Mouse (Mus musculus) heart, adult 2 months (tissue): Measurements from ENCODE around the gene Il1rapl2. TPM values are rescaled to one million over a fixed set of nuclear protein-coding genes. Genes with fewer than 3 reads are reported as not detected.

ENCODE experiments used
- DNase-seq, 2 experiments: peaks; one replicate each; pipeline ENCODE4 v3.0.0; 2021
- H3K27ac ChIP-seq: fragments of 200-600 bp; 2 replicates; pipeline ENCODE4 v1.8.1; 2022
- H3K27me3 ChIP-seq: fragments of 200-500 bp; 2 replicates; pipeline ENCODE4 v1.6.1; 2012; ENCODE audit warnings: mild to moderate bottlenecking, low read length, inconsistent platforms, mixed read lengths; ENCODE audit not compliant: control insufficient read depth, insufficient read depth
- H3K36me3 ChIP-seq: fragments of 200-500 bp; 2 replicates; pipeline ENCODE4 v1.6.1; 2012; ENCODE audit warnings: low read length, inconsistent platforms; ENCODE audit not compliant: control insufficient read depth, insufficient read depth
- H3K4me1 ChIP-seq: fragments of 200-500 bp; 2 replicates; pipeline ENCODE4 v1.6.1; 2011; ENCODE audit warnings: low read length; ENCODE audit not compliant: control insufficient read depth, insufficient read depth
- H3K4me3 ChIP-seq: fragments of 200-600 bp; 2 replicates; pipeline ENCODE4 v1.8.1; 2022
- H3K79me2 ChIP-seq: fragments of 200-500 bp; replicated peaks from 2 replicates; pipeline ENCODE4 v1.6.1; 2012; ENCODE audit warnings: mild to moderate bottlenecking, inconsistent platforms, low read length, moderate library complexity, mixed read lengths; ENCODE audit not compliant: control insufficient read depth, insufficient read depth
- H3K9ac ChIP-seq: fragments of 200-500 bp; 2 replicates; pipeline ENCODE4 v1.6.1; 2012; ENCODE audit warnings: low read depth, mild to moderate bottlenecking, control low read depth, inconsistent platforms, low read length, mixed read lengths
- CTCF ChIP-seq: fragments of 200-600 bp; IDR thresholded peaks from 2 replicates; pipeline ENCODE4 v1.8.1; 2022; ENCODE audit warnings: antibody characterized with exemption, mild to moderate bottlenecking, moderate library complexity
- EP300 ChIP-seq: fragments of 200-500 bp; IDR thresholded peaks from 2 replicates; pipeline ENCODE4 v1.6.1; 2011; ENCODE audit warnings: low read depth, low read length, control low read depth; ENCODE audit not compliant: insufficient read depth
- POLR2A ChIP-seq: fragments of 200-500 bp; IDR thresholded peaks from 2 replicates; pipeline ENCODE4 v1.6.1; 2011; ENCODE audit warnings: mild to moderate bottlenecking, low read depth, low read length, control low read depth; ENCODE audit not compliant: insufficient read depth
- WGBS: fragments of 180-500 bp; shearing (Covaris S2); methylation state at CpG from one replicate; pipeline ENCODE4 v1.1.7; 2018; 5-methylcytosine and 5-hydroxymethylcytosine counted together
- intact Hi-C: fragments of 180-260 bp; cut with DNase I; formaldehyde crosslinking; loops from one replicate; pipeline ENCODE4 v1.15.1; 2025
- long read RNA-seq: library from polyadenylated mRNA; stranded (forward); transcript quantifications from one replicate; pipeline ENCODE4 v2.0.0, GENCODE M21; 2021
- polyA plus RNA-seq: library from polyadenylated mRNA; depleted of rRNA; stranded (reverse); fragments of >200 nt; gene quantifications from 2 replicates; pipeline ENCODE4 v1.2.3, GENCODE M21; 2012; rRNA removed
- total RNA-seq, 2 experiments: library from RNA; stranded (reverse); gene quantifications; 2 replicates each; pipeline ENCODE4 v1.2.3; 2021

The Il1rapl2 gene
- not detected for total RNA-seq
- polyA plus RNA-seq = not detected in 2 replicates
- long read RNA-seq, partial matches to known transcripts = 0 of 1 reads
- long read RNA-seq, other reads (novel, unspliced or antisense) = 1 of 1 reads

DNA sequence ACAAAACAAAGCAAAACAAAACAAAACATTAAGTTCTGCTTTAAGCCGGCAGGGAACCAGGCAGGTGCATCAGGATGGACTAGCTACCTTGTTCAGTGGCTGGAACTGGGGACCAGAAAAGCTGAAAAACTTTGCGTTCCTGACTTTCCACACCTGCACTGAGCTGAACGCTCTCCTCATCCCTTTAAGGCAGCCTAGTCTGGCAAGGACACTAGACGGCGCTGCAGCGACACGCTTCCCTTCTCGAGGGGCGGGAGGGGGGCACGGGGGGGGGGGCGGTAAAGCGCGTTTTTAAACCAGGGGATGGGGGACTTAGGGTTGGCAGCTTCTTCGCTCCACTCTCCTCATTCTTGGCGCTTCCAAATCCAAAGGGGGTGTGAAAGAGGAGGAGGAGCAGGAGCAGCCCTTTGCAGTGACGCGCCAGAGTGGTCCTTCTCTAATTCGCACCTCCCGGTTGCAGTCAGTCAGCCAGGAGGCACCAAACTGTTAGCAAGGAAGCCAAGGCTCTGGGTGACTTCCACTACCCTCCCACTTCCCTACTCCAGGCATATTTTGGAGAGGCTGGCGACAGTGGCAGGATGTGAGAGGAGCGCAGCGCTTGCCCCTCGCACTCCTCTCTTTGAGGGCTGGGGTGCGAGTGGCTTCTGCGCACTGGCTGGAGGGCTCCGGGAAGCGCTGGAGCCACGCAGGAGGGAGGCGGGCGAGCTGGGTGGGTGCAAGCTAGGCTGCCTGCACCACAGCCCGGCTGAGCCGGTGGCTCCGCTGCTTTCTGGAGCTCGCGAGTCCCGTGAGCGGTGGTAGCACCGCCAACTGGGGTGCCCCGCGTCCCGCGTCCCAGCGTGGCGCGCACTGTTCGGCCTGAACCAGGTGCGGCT is at the start of gene Il1rapl2:
Gene Il1rapl2 (plus strand): TSS at position 288 of the 875 bp plus-strand sequence.
- Histone ChIP-seq H3K9ac (no peak within 1 kb of the TSS), H3K27ac (no peak within 1 kb of the TSS), H3K79me2 (no peaks in the 10 kb centered on the region), H3K36me3 (no peaks in the 10 kb centered on the region), H3K4me3 (no peak within 1 kb of the TSS), H3K4me1 (no peaks in the 10 kb centered on the region), H3K27me3 (peaks cover 2% of the 10 kb centered on the region)
- intact Hi-C loops = no loop called here
- no peak for DNase-seq
- TF ChIP-seq POLR2A = no peak
- peak; percentile 26; the same call in 1 of the 2 replicates for TF ChIP-seq CTCF
- no peak for TF ChIP-seq EP300
- WGBS = 14% methylated on average over 44 of the region's 47 CpGs

GRCm38 (mm10) chrX:137548348-137548747 is 22.1 kb upstream of the Il1rapl2 start:
- TF ChIP-seq EP300 = no peak
- no peak for TF ChIP-seq POLR2A
- TF ChIP-seq CTCF = no peak
- no peaks in the 10 kb centered on the region for H3K4me1 ChIP-seq
- no peaks in the 10 kb centered on the region for H3K36me3 ChIP-seq
- no peak overlapping the region for H3K9ac ChIP-seq
- H3K27ac ChIP-seq = no peak overlapping the region
- 65% methylated on average over 2 of the region's 2 CpGs for WGBS
- H3K4me3 ChIP-seq = no peak overlapping the region
- intact Hi-C loops = no loop called here
- H3K27me3 ChIP-seq = no peaks in the 10 kb centered on the region
- no peaks in the 10 kb centered on the region for H3K79me2 ChIP-seq
- DNase-seq = no peak

- H3K79me2 ChIP-seq = no peaks in the 10 kb centered on the region
- H3K27ac ChIP-seq = no peak overlapping the region
- TF ChIP-seq CTCF (no peak), POLR2A (no peak), EP300 (no peak)
- DNase-seq = no peak
- no peak overlapping the region for H3K4me3 ChIP-seq
- 23% methylated on average over 21 of the region's 21 CpGs for WGBS
- no peaks in the 10 kb centered on the region for H3K4me1 ChIP-seq
- H3K9ac ChIP-seq = no peak overlapping the region
- H3K27me3 ChIP-seq = peaks cover 2% of the 10 kb centered on the region
- no peaks in the 10 kb centered on the region for H3K36me3 ChIP-seq
- intact Hi-C loops = no loop called here
These were observed 778 bp upstream of the Il1rapl2 start for GRCm38 (mm10) chrX:137569472-137570188.

DNA sequence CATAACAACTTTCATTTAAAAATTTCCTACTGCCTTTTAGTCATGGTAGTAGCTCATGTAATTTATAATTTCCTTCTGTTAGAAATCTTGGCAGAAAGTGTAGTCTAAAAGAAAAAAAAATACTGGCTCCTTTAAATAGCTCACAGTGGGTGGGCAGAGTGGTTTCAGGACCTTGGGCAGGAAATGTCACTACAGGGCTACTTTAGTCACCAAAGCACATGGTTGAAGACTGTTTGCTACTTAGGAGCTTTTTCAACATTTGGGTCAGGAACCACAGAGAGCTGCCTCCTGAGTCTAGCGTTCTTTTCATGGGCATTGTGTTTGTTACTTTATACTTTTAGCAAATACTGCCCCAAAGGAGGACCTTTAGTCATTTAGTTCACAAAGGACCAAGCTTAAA is 12.2 kb downstream of the Il1rapl2 start:
- TF ChIP-seq CTCF (no peak), EP300 (no peak), POLR2A (no peak)
- Histone ChIP-seq H3K9ac (no peak overlapping the region), H3K27me3 (no peaks in the 10 kb centered on the region), H3K4me3 (no peak overlapping the region), H3K27ac (no peak overlapping the region), H3K36me3 (no peaks in the 10 kb centered on the region), H3K79me2 (no peaks in the 10 kb centered on the region), H3K4me1 (no peaks in the 10 kb centered on the region)
- intact Hi-C loops = no loop called here
- WGBS = 36% methylated on average over 1 of the region's 1 CpGs
- DNase-seq = no peak

DNA sequence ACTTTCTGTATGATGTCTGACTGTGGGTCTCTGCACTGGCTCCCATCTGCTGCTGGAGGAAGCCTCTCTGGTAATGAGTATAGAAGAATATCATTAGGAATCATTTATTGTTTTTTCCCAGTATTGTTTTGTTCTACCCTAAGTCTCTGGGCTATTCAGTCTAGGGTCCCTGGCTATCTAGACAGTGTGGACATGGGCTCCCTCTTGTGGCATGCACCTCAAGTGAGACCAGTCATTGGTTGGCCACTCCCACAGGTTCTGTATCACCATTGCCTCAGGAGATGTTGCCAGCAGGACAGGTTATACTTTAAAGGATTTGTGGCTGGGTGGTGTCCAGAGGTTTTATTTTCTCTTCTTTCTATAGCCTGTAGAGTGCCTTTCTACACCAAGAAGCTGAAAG is 50.3 kb downstream of the Il1rapl2 start:
- peak; percentile 32 for TF ChIP-seq CTCF
- no peak for TF ChIP-seq EP300
- intact Hi-C loops = no loop called here
- H3K27me3 ChIP-seq = no peaks in the 10 kb centered on the region
- H3K9ac ChIP-seq = no peak overlapping the region
- no peak overlapping the region for H3K27ac ChIP-seq
- no peaks in the 10 kb centered on the region for H3K79me2 ChIP-seq
- no peaks in the 10 kb centered on the region for H3K4me1 ChIP-seq
- H3K36me3 ChIP-seq = no peaks in the 10 kb centered on the region
- H3K4me3 ChIP-seq = no peak overlapping the region
- no peak for DNase-seq

DNA sequence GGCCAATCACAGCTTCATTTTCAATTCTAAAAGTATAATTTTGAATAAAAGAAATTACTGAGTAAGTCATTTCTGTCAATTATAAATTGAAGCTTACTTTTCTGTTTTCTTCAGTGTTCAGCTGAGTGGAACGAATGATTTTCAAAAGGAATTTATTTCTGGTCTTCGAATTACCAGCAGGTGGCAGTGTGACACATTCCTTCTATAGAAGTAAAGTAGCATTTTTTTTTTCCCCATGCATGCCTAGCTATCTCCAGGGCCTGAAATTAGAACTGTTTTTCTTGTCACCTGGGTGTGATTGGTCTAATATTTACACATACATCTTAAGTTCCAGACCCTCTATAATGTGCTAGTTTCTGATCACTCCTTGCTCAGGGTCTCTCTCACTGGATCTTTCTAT is 96.6 kb downstream of the Il1rapl2 start:
- intact Hi-C loops = no loop called here
- Histone ChIP-seq H3K36me3 (no peaks in the 10 kb centered on the region), H3K27ac (no peak overlapping the region), H3K27me3 (no peaks in the 10 kb centered on the region), H3K4me1 (no peaks in the 10 kb centered on the region), H3K4me3 (no peak overlapping the region), H3K9ac (no peak overlapping the region), H3K79me2 (no peaks in the 10 kb centered on the region)
- DNase-seq = no peak
- 21% methylated on average over 2 of the region's 2 CpGs for WGBS
- TF ChIP-seq POLR2A = no peak
- TF ChIP-seq CTCF = peak; percentile 59
